Mouse (Mus musculus): ENCODE results near the gene Zbtb16.

DNA sequence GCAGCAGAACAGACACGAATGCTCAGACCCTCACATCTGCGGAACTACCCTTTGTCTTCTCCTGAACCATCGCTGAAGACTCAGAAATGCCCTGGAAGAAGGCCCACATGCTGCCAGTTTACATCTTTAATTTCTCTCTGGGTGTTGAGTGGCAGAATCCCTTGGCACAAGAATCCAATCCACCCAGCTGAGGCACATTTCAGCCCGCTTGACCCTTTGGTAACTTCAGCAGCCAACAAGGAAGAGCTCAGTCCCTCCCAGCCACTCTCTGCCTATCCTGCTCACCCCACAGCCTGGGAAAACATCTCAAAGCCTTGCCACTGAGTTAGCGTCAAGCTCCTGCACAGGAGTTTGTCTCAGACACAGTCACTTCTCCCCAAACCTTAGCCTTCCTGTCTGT is 162.2 kb downstream of the Zbtb16 start:
- TF ChIP-seq CTCF (IDR thresholded peaks at IDR 0.05; ENCODE audit: extremely low read depth, insufficient read length, insufficient replicate concordance, low read depth, low read length) = no peak
- no peak for TF ChIP-seq POLR2A (IDR thresholded peaks at IDR 0.05; ENCODE audit: low read depth, low read length)
